Mouse (Mus musculus) heart, postnatal 0 days (tissue): ENCODE measurements around the gene Rap1gap2.

ENCODE experiments used
- CTCF ChIP-seq: IDR thresholded peaks from 2 replicates; pipeline ENCODE4 v1.5.1; 2016; ENCODE audit warnings: antibody characterized with exemption, control low read depth, low read depth
- EP300 ChIP-seq: IDR thresholded peaks from 2 replicates; pipeline ENCODE4 v1.6.1; 2016; ENCODE audit warnings: antibody characterized with exemption, low read depth

- TF ChIP-seq CTCF, result no peak
- TF ChIP-seq EP300, result no peak
Measured at GRCm38 (mm10) chr11:74551568-74551967, 59.1 kb downstream of the Rap1gap2 start.
